Mouse (Mus musculus): ENCODE measurements around the gene Reg3b.

DNA sequence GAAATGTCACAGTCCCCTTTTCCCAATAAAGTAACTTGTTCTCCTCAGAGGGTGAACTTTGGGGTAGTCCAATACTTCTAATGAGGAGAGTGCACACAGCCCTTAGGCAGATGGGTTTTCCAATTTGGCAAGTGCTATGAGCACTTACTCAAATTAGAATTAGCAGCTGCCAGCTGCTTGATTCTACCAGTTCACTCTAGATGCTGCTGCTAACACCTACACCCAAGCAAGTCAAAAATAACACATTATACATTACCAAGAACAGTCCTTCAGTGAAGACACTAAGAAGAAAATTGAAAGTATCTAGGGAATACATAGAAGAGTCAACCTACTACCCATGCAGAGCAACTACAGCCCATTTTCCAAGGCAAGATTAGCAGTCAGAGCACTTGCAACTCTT is 30.2 kb upstream of the Reg3b start:
- TF ChIP-seq POLR2A (IDR thresholded peaks at IDR 0.05; ENCODE audit: control insufficient read depth, low read depth, low read length) (no peak), CTCF (IDR thresholded peaks at IDR 0.05; ENCODE audit: control insufficient read depth, insufficient read depth, insufficient replicate concordance, low read depth, low read length) (no peak)
